Mouse (Mus musculus) gastrocnemius, adult 18-20 months (tissue): ENCODE measurements at regions not wholly inside any gene's neighbourhood (a gene's known extent, or its start where the extent isn't known, plus 50 kb on each side); places are given as distances from the start of the nearest gene placed in this dataset.
A peak's percentile ranks its signal among the peaks of the same experiment; 100 is the strongest.
"Not testable (repeated sequence)": the region's sequence is repeated elsewhere in the genome, so short reads cannot be mapped to it uniquely, and the experiment has no call there.

Experiments used
- DNase-seq: peaks from one replicate; pipeline ENCODE4 v3.0.0; 2021; ENCODE audit warnings: low spot score

- DNase-seq: no peak
These were observed 350.3 kb downstream of the Sox9 start for GRCm38 (mm10) chr11:113132078-113133064.

- DNase-seq: no peak
These were observed 351.4 kb downstream of the Sox9 start for GRCm38 (mm10) chr11:113133407-113133806.

GRCm38 (mm10) chr11:113135261-113135660 is 353.2 kb downstream of the Sox9 start:
- no peak for DNase-seq

GRCm38 (mm10) chr11:113138462-113138861 is 356.4 kb downstream of the Sox9 start:
- no peak for DNase-seq

GRCm38 (mm10) chr11:113140595-113140994 is 358.6 kb downstream of the Sox9 start:
- DNase-seq: no peak

GRCm38 (mm10) chr11:113142816-113143215 is 360.8 kb downstream of the Sox9 start:
- DNase-seq: no peak

GRCm38 (mm10) chr11:113143839-113144627 is 362.0 kb downstream of the Sox9 start:
- peak; percentile 55 for DNase-seq

- DNase-seq: no peak
These were observed 363.7 kb downstream of the Sox9 start for GRCm38 (mm10) chr11:113145721-113146120.

- DNase-seq: no peak
These were observed 364.7 kb downstream of the Sox9 start for GRCm38 (mm10) chr11:113146762-113147161.

GRCm38 (mm10) chr11:113147535-113148197 is 365.6 kb downstream of the Sox9 start:
- DNase-seq: no peak

- no peak for DNase-seq
These were observed 366.1 kb downstream of the Sox9 start for GRCm38 (mm10) chr11:113148198-113148537.

- DNase-seq: no peak
These were observed 373.5 kb downstream of the Sox9 start for GRCm38 (mm10) chr11:113155515-113155914.

GRCm38 (mm10) chr11:113163941-113164340 is 381.9 kb downstream of the Sox9 start:
- no peak for DNase-seq

GRCm38 (mm10) chr11:113164510-113164909 is 382.5 kb downstream of the Sox9 start:
- DNase-seq: no peak

- peak; percentile 86 for DNase-seq
These were observed 383.2 kb downstream of the Sox9 start for GRCm38 (mm10) chr11:113165069-113165795.

- no peak for DNase-seq
These were observed 384.5 kb downstream of the Sox9 start for GRCm38 (mm10) chr11:113166517-113166916.

- DNase-seq: peak; percentile 61
These were observed 390.6 kb downstream of the Sox9 start for GRCm38 (mm10) chr11:113172497-113173140.

GRCm38 (mm10) chr11:113173317-113173716 is 391.3 kb downstream of the Sox9 start:
- not testable (repeated sequence) for DNase-seq

- no peak for DNase-seq
These were observed 392.0 kb downstream of the Sox9 start for GRCm38 (mm10) chr11:113174011-113174507.

- DNase-seq: peak; percentile 24
These were observed 393.3 kb downstream of the Sox9 start for GRCm38 (mm10) chr11:113175323-113175722.
